Mouse (Mus musculus) left cerebral cortex, adult 2 months (tissue): ENCODE results near the gene Ifih1. TPM values are rescaled to one million over a fixed set of nuclear protein-coding genes. Genes with fewer than 3 reads are reported as not detected.
A peak's percentile ranks its signal among the peaks of the same experiment; 100 is the strongest.

ENCODE experiments used
- DNase-seq, 2 experiments: peaks; one replicate each; pipeline ENCODE4 v3.0.0; 2021 to 2022; ENCODE audit warnings: low spot score in 2 of 2, mixed read lengths in 1 of 2; ENCODE audit errors: extremely low spot score in 1 of 2
- H3K27ac ChIP-seq: fragments of 200-600 bp; 2 replicates; pipeline ENCODE4 v1.8.1; 2022
- H3K4me3 ChIP-seq: fragments of 200-600 bp; 2 replicates; pipeline ENCODE4 v1.8.1; 2022
- CTCF ChIP-seq: fragments of 200-600 bp; IDR thresholded peaks from 2 replicates; pipeline ENCODE4 v1.8.1; 2022; ENCODE audit warnings: antibody characterized with exemption, mild to moderate bottlenecking, moderate library complexity
- intact Hi-C: fragments of 180-260 bp; cut with DNase I; formaldehyde crosslinking; loops from one replicate; pipeline ENCODE4 v1.15.1; 2025
- total RNA-seq, 2 experiments: library from RNA; stranded (reverse); gene quantifications; 2 replicates each; pipeline ENCODE4 v1.2.3; 2021

Gene Ifih1
- total RNA-seq, 2 experiments from 2014 or later: 2.6 TPM

DNA sequence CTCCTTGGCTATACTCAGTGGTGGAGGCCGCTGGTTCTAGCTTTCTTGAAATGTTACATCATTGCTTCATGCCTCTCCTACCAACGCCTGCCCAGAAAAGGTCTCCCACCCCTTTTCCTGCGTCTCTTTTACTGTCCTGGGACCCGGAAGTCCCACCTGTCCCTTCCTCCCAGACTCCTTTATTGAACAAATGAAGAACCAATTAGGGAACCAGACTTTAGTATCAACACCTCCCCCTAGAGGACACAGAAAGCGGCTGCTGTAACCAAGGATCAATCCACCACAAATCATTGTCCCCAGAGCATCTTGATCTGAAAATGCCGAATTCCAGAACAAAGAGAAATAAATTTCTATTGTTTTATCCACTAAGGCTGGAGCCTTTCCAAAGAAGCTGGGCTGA is 14.5 kb upstream of the Ifih1 start:
- DNase-seq: no peak
- peak; percentile 32 for TF ChIP-seq CTCF
- Histone ChIP-seq H3K27ac (no peak overlapping the region), H3K4me3 (no peak overlapping the region)
- intact Hi-C loops: no loop called here

DNA sequence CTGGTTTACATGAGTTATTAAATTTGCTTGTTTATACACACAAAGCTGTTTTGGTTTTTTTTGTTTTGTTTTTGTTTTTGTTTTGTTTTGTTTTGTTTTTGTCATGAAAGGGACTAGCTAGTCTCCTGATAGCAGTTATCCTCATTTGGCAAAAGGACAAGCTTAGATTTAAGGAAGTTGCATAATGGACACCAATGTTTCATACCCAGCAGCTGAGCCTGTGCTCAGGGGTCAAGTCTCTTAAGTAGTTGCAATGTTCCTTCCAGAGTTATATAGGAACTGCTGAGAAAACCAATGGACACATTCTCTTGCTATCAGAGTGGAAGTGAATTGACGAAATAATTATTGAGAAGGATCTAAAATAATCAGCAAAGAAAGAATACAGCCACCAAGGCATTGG is 10.0 kb upstream of the Ifih1 start:
- no peak for DNase-seq
- no peak overlapping the region for H3K4me3 ChIP-seq
- no peak overlapping the region for H3K27ac ChIP-seq
- no peak for TF ChIP-seq CTCF
- intact Hi-C loops: loop anchor here (5.0 kb wide), 1 partner anchor 796 kb away; no protein-coding TSS in a partner anchor

GRCm38 (mm10) chr2:62654519-62655338 is 8.7 kb upstream of the Ifih1 start:
- DNase-seq: peak; percentile 70 to 73
- H3K27ac ChIP-seq: no peak overlapping the region
- no peak overlapping the region for H3K4me3 ChIP-seq
- intact Hi-C loops: loop anchor here (5.0 kb wide), 1 partner anchor 798 kb away; no protein-coding TSS in a partner anchor
- TF ChIP-seq CTCF: peak; percentile 72

DNA sequence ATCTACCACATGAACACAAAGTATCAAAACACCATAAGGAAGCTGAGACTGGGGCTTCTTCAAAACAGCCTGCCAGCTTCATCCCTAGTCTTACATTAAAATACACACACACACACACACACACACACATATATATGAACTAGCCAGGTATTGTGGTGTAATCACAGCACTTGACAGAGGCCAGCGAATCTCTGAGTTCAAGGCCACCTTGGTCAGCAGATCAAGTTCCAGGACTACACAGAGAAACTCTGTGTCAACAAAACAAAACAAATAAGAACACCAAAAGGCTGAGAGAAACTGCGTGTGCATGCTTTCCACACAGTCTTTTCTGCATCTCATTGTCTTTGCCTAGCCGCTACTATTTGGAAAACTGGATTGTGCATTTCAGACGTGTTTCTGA is 6.4 kb upstream of the Ifih1 start:
- Histone ChIP-seq H3K27ac (no peak overlapping the region), H3K4me3 (no peak overlapping the region)
- intact Hi-C loops: no loop called here
- DNase-seq: no peak
- no peak for TF ChIP-seq CTCF

- no peak for DNase-seq
- Histone ChIP-seq H3K4me3 (no peak overlapping the region), H3K27ac (no peak overlapping the region)
- intact Hi-C loops: no loop called here
- no peak for TF ChIP-seq CTCF
Observed at GRCm38 (mm10) chr2:62651890-62652289, 5.8 kb upstream of the Ifih1 start.

DNA sequence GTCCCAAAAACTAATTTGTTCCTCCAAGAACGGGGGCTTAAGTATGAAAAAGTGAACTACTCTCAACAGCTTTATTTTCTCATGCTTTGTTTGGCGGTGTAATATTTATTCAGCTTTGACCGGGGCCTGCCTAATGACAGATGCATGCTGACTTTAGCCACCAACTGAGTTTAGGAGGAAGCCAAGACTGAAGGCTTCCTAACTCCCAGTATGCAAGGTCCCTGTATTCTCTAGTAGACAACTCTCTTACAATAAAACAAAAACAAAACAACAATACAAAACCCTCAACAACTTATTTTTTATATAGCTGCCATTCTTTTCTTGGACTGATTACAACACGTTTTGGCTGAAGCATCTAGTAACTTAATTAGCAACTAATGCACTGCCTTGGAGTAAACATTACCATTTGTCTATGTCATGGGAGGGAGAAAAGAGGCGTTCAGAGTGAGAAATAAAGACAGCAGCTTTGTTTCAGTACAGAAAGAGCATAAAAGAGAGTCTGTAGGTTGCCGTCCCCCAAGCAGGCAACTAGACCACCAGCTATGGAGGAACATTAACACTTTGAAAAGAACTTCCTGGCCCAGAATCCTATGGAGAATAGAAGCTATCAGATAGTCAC is 725 bp upstream of the Ifih1 start:
- no peak for DNase-seq
- H3K27ac ChIP-seq: peak overlapping the region; percentile 44; the same call in 1 of the 2 replicates
- TF ChIP-seq CTCF: no peak
- H3K4me3 ChIP-seq: peak overlapping the region; percentile 59
- intact Hi-C loops: no loop called here

DNA sequence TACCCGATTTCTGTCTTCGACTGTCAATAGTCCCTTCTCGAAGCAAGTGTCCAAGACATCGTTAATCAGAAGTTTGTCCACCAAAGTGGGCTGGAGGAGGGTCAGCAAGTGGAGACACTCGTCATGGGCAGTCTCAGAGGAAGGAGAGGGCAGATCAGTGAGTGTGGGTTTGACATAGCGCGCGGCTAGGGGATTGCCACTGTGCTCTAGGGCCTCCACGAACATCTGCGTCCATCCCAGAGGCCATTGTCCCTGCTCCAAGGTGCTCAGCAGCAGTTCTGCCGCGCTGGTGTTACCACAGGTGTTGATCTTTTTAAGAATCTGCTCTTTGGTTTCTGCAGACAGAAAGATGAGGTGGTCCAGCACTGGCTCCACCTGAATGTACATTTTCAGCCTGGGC is 580 bp downstream of the Ifih1 start:
- peak overlapping the region; percentile 59 for H3K4me3 ChIP-seq
- H3K27ac ChIP-seq: peak overlapping the region; percentile 72; the same call in 1 of the 2 replicates
- no peak for DNase-seq
- intact Hi-C loops: no loop called here
- TF ChIP-seq CTCF: no peak

DNA sequence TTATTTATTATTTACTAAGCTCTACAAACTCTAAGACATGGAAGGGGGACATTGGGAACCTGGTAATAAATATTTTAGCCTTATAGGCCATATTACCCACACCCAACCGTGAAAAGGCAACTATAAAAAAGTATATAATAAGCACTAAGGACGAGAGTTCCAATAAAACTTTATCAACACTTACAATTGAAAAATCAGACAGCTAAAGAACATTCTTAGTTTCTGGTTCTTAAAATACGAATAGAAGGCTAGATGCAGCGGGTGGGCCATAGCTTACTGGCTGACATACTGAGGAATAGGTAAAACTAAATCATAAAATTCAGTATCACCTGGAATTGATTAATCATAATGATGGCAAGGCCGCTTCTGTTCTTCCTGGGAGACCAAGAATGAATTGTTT is 1.2 kb downstream of the Ifih1 start:
- no peak overlapping the region for H3K4me3 ChIP-seq
- DNase-seq: no peak
- no peak for TF ChIP-seq CTCF
- intact Hi-C loops: no loop called here
- H3K27ac ChIP-seq: no peak overlapping the region

DNA sequence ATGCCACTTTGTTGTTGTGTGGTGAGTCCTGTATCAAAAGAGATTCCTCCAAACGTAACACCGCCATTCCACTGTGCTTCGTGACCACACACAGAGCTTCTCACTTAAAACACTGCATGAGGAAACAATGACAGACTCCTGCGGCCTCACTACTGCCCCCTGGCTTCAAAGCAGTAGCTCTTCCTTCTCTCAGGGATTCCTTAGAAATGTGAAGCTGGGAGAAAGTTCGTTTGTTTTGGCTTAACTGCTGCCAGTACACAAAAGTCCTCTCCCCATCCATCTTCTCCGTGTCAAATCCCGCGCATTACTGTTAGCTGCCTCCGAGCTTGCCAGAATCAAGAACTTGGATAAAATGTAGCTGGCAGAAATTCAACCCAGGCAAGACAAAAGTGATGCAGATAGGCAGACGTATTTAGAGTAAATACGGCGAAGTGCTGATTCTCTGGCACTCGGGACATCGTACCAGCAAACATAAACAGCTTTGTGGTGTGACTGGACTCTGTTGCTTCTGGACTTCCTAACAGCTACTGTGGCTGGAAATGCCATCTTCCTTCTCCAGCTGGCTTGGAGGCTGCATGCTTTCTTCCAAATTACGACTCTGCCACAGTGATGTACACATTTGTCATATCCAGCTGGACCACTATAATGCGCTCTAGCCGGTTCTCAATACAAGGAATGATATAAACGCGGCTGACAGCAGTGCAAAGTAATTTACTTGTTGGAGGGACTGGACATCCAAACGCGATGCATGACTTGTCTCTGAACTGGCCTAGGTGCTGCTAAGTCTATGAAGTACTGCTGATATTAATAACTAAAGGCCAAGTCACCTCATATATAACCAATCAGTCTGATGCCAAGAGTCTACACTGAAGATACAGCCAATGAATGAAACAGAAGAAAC is 2.4 kb downstream of the Ifih1 start:
- peak in 1 of 2 experiments; percentile 56 for DNase-seq
- intact Hi-C loops: no loop called here
- no peak overlapping the region for H3K27ac ChIP-seq
- H3K4me3 ChIP-seq: peak overlapping the region; percentile 16; the same call in 1 of the 2 replicates
- TF ChIP-seq CTCF: peak; percentile 89

DNA sequence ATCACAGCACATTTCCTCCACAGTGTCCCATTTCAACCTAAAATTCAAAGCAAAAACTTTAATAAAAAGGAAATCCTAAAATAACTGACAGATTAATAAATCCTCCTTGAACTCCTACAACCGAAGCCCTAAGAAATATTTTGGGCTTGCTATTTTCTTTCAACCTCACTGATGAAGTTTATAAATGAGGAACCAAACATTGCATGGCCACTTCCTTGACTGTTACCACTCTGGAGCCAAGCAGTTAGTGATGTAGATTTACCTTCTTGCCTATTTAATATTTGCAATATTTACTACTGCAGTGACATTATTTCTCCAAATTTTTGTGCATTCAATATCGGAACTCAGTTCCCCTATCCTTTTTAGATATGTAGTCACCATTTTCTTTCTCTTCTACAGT is 6.2 kb downstream of the Ifih1 start:
- intact Hi-C loops: no loop called here
- Histone ChIP-seq H3K4me3 (no peak overlapping the region), H3K27ac (no peak overlapping the region)
- no peak for DNase-seq
- TF ChIP-seq CTCF: no peak

DNA sequence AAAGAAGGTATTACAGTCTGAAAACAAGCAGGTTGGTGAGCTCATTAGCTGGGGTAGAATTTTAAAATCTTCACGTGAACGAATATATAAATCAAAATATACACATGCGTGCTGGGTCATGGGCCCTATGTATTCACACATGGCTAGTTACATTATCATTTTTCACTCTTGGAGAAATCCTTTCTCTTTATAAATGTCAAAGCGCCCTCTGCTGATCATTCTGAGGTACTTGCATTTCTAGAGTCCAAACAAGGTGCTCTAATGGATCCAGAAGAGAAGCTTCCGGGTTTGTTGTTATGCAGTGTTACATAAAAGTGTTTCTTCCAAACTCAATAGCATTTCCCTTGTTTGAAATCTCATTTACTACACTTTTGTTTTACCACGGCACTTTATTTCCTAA is 15.6 kb downstream of the Ifih1 start:
- intact Hi-C loops: no loop called here
- TF ChIP-seq CTCF: peak; percentile 82
- Histone ChIP-seq H3K4me3 (no peak overlapping the region), H3K27ac (no peak overlapping the region)
- no peak for DNase-seq
